Mouse (Mus musculus): ENCODE data around the gene Glis2. TPM values are rescaled to one million over a fixed set of nuclear protein-coding genes. Genes with fewer than 3 reads are reported as not detected.

Glis2 gene
- total and polyA plus RNA-seq, 3 experiments = 0.62 to 5.0 TPM; not detected in 1

GRCm38 (mm10) chr16:4670317-4670716 lies 75.8 kb downstream of the Glis2 start:
- Histone ChIP-seq H3K4me1 (ENCODE audit: control insufficient read depth in 1 of 2, insufficient read depth in 2 of 2, low read length in 2 of 2) (peaks cover 7 to 13% of the 10 kb centered on the region in 2 experiments), H3K79me2 (ENCODE audit: control insufficient read depth, insufficient read depth, low read length, poor library complexity) (no peaks in the 10 kb centered on the region), H3K9ac (ENCODE audit: control insufficient read depth, low read depth, low read length, poor library complexity, severe bottlenecking) (no peak overlapping the region), H3K4me3 (ENCODE audit: control insufficient read depth in 1 of 2, insufficient read depth in 1 of 2, low read depth in 2 of 2, low read length in 2 of 2) (no peak overlapping the region), H3K9me3 (replicated peaks; ENCODE audit: insufficient read depth, low read length) (no peaks in the 10 kb centered on the region), H3K36me3 (ENCODE audit: control insufficient read depth in 1 of 2, insufficient read depth in 2 of 2, low read length in 2 of 2) (peaks cover 11 to 17% of the 10 kb centered on the region in 2 experiments), H3K27ac (ENCODE audit: control insufficient read depth, low read depth, low read length) (no peak overlapping the region), H3K27me3 (ENCODE audit: control insufficient read depth in 1 of 2, insufficient read depth in 2 of 2, low read length in 2 of 2) (no peaks in the 10 kb centered on the region)
- DNase-seq (ENCODE audit: low read depth, low spot score) = no peak
- TF ChIP-seq ZKSCAN1 (IDR thresholded peaks at IDR 0.05; ENCODE audit: low read depth, low read length) (no peak), BHLHE40 (IDR thresholded peaks at IDR 0.05; ENCODE audit: borderline replicate concordance, low read depth, low read length) (no peak), USF2 (IDR thresholded peaks at IDR 0.05; ENCODE audit: borderline replicate concordance in 1 of 2, insufficient read depth in 1 of 2, low read depth in 1 of 2, low read length in 2 of 2) (no peak), POLR2AphosphoS2 (IDR thresholded peaks at IDR 0.05; ENCODE audit: low read length) (no peak), MAFK (IDR thresholded peaks at IDR 0.05; ENCODE audit: borderline replicate concordance, low read depth, low read length) (no peak), HCFC1 (IDR thresholded peaks at IDR 0.05; ENCODE audit: low read depth, low read length) (no peak), TCF12 (IDR thresholded peaks at IDR 0.05; ENCODE audit: low read depth, low read length) (no peak), E2F4 (IDR thresholded peaks at IDR 0.05; ENCODE audit: borderline replicate concordance, low read depth, low read length) (no peak)

DNA sequence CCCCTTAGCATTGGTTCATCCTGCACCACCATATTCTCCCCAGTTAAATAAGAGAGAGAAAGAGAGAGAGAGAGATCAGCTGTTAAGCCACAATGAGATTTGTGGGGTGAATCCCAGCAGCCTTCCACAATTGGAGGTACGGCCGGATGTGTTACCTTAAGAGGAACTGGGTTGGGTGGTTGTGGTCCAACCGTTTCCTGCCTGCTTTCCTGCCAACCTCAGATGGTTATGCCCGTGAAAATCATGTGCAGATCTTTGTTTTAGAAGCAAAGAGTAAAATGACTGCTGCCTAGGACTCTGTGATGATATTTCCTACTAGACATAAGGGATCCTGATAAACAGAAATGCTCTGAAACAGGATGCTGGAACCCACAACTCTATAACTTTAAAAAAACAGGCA lies 79.6 kb downstream of the Glis2 start:
- Histone ChIP-seq H3K4me3 (ENCODE audit: control insufficient read depth in 1 of 2, insufficient read depth in 1 of 2, low read depth in 2 of 2, low read length in 2 of 2) (no peak overlapping the region), H3K27me3 (ENCODE audit: control insufficient read depth in 1 of 2, insufficient read depth in 2 of 2, low read length in 2 of 2) (no peaks in the 10 kb centered on the region), H3K9me3 (replicated peaks; ENCODE audit: insufficient read depth, low read length) (no peaks in the 10 kb centered on the region), H3K27ac (ENCODE audit: control insufficient read depth, low read depth, low read length) (peak overlapping the region; percentile 20; the same call in 1 of the 2 replicates), H3K36me3 (ENCODE audit: control insufficient read depth in 1 of 2, insufficient read depth in 2 of 2, low read length in 2 of 2) (peaks cover 12 to 32% of the 10 kb centered on the region in 2 experiments), H3K9ac (ENCODE audit: control insufficient read depth, low read depth, low read length, poor library complexity, severe bottlenecking) (no peak overlapping the region), H3K4me1 (ENCODE audit: control insufficient read depth in 1 of 2, insufficient read depth in 2 of 2, low read length in 2 of 2) (peaks cover 10 to 25% of the 10 kb centered on the region in 2 experiments), H3K79me2 (ENCODE audit: control insufficient read depth, insufficient read depth, low read length, poor library complexity) (peaks cover 13% of the 10 kb centered on the region)
- DNase-seq (ENCODE audit: low read depth, low spot score) = peak; percentile 72
- TF ChIP-seq USF2 (IDR thresholded peaks at IDR 0.05; ENCODE audit: borderline replicate concordance in 1 of 2, insufficient read depth in 1 of 2, low read depth in 1 of 2, low read length in 2 of 2) (no peak), MYB (IDR thresholded peaks at IDR 0.05; ENCODE audit: low read depth, low read length) (peak; percentile 80), CTCF (IDR thresholded peaks at IDR 0.05 in 2 of 3, conservative IDR thresholded peaks at IDR 0.05 in 1 of 3; ENCODE audit: control insufficient read depth in 1 of 3, insufficient read depth in 1 of 3, low read depth in 2 of 3, low read length in 3 of 3, poor library complexity in 1 of 3, severe bottlenecking in 1 of 3) (no peak), GATA1 (IDR thresholded peaks at IDR 0.05; ENCODE audit: low read depth, low read length) (no peak), TBP (IDR thresholded peaks at IDR 0.05; ENCODE audit: low read depth, low read length) (no peak), MYC (IDR thresholded peaks at IDR 0.05; ENCODE audit: low read depth, low read length) (peak; percentile 56; the same call in 1 of the 2 replicates), ZNF384 (IDR thresholded peaks at IDR 0.05; ENCODE audit: low read depth, low read length) (no peak), SIN3A (IDR thresholded peaks at IDR 0.05; ENCODE audit: low read length) (peak; percentile 45), TAL1 (IDR thresholded peaks at IDR 0.05; ENCODE audit: low read length) (no peak), EP300 (IDR thresholded peaks at IDR 0.05; ENCODE audit: low read depth in 1 of 2, low read length in 2 of 2) (peak; percentile 73 to 90), ELF1 (IDR thresholded peaks at IDR 0.05; ENCODE audit: low read depth, low read length) (no peak), KAT2A (conservative IDR thresholded peaks at IDR 0.05; ENCODE audit: low read depth, low read length) (no peak), CHD2 (IDR thresholded peaks at IDR 0.05; ENCODE audit: low read length) (no peak), NRF1 (IDR thresholded peaks at IDR 0.05; ENCODE audit: insufficient read depth, low read depth, low read length, poor library complexity, severe bottlenecking) (no peak), ZMIZ1 (IDR thresholded peaks at IDR 0.05; ENCODE audit: low read depth, low read length) (no peak), POLR2AphosphoS2 (IDR thresholded peaks at IDR 0.05; ENCODE audit: low read length) (no peak), HCFC1 (IDR thresholded peaks at IDR 0.05; ENCODE audit: low read depth, low read length) (0 out of 2 replicates have a peak, but pooled peaks have one; percentile 27), ZC3H11A (IDR thresholded peaks at IDR 0.05; ENCODE audit: low read depth, low read length) (no peak), USF1 (IDR thresholded peaks at IDR 0.05; ENCODE audit: low read depth, low read length) (no peak), CHD1 (IDR thresholded peaks at IDR 0.05; ENCODE audit: low read depth, low read length) (no peak), JUND (IDR thresholded peaks at IDR 0.05; ENCODE audit: low read depth, low read length) (no peak), UBTF (IDR thresholded peaks at IDR 0.05; ENCODE audit: borderline replicate concordance, insufficient read depth, low read depth, low read length) (no peak), NELFE (IDR thresholded peaks at IDR 0.05; ENCODE audit: low read depth, low read length) (no peak), MEF2A (IDR thresholded peaks at IDR 0.05; ENCODE audit: extremely low read depth, insufficient replicate concordance, low read depth, low read length, poor library complexity, severe bottlenecking) (no peak), SMC3 (IDR thresholded peaks at IDR 0.05; ENCODE audit: low read depth, low read length) (no peak), MAX (IDR thresholded peaks at IDR 0.05; ENCODE audit: low read length) (no peak)

Data from MEL (cell line).